ENCODE assay signal across 9 mouse cellular contexts in the genomic region with DNA sequence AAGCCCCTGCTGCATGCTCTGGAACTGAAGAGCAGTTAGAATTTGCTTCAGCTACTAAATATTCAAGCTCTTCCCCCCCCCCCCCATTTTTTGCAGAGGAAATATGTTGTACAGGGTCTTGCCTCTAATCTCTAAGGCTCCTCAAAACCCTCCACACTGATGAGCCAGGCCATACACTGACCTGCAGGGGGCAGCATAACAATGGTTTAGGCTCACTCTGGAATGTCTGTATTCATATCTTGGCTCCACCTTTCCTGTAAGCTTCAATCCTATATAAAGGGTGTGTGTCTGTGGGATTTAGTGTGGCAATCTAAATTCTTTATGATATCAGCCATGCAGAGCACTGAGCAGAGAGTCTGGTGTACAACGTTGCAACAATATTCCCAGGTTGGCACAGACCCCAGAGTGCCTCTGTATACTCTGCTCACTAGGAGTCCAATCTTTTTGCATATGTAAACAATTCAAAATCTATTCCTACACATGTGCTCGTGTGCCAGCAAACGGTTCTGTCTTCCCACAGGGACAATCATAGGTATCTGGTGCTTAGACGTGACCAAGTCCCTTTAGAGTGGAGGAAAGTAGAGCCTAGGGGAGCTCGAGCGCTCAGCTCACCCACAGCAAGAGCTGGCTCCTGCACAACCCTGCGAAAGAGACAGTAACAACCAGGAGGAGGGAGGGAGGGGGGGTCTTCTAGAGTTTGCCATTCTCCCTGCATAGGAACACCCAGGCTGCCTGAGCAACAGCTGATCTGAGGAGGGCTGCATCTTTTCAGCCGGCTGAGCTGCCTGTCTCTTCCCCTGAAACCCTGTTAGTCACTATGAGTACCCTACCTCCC.
DNase-seq lines count a peak whose midpoint lies in the region; ATAC-seq and TF ChIP-seq lines count a peak whose summit lies in the region.
"Had no signal": no experiment of that assay in that cellular context is flagged by ENCODE, and none has a peak within 500 bp of the region (broad histone marks: within the 10 kb centered on the region; RNA-seq: fewer than 3 reads in every experiment).

No protein-coding gene starts in this region.

- H3K9ac ChIP-seq in embryonic facial prominence, embryonic 14.5 days (ENCODE audit: low read depth, low read length): no peak overlapping the region
- no peak overlapping the region for H3K9ac ChIP-seq in lung, embryonic 16.5 days (ENCODE audit: low read length)

- intact Hi-C loops in heart, postnatal 36 days (cut with DNase I): loop anchor here (1.0 to 5.0 kb wide), 4 partner anchors 96 to 362 kb away; a partner anchor contains a TSS

- no peaks in the 10 kb centered on the region for H3K36me3 ChIP-seq in embryonic facial prominence, embryonic 14.5 days (ENCODE audit: control insufficient read depth, insufficient read depth, low read length)
- 0 out of 2 replicates have a peak, but pooled peaks cover 3% of the 10 kb centered on the region for H3K36me3 ChIP-seq in lung, embryonic 16.5 days (ENCODE audit: control insufficient read depth, insufficient read depth, low read length)

- H3K4me3 ChIP-seq in bone marrow, adult 2 months (replicated peaks; ENCODE audit: control insufficient read depth, low read depth, low read length): no peak overlapping the region
- no peak overlapping the region for H3K4me3 ChIP-seq in embryonic facial prominence, embryonic 14.5 days (ENCODE audit: low read depth, low read length)
- H3K4me3 ChIP-seq in layer of hippocampus, adult 2 months: no peak overlapping the region
- H3K4me3 ChIP-seq in lung, embryonic 16.5 days (ENCODE audit: low read length): no peak overlapping the region
- H3K4me3 ChIP-seq: megakaryocyte, embryonic 14.5 days had no signal

- no peak overlapping the region for H3K4me2 ChIP-seq in embryonic facial prominence, embryonic 14.5 days (ENCODE audit: low read depth, low read length)
- no peak overlapping the region for H3K4me2 ChIP-seq in lung, embryonic 16.5 days (ENCODE audit: low read depth, low read length)

- peak; percentile 67 for DNase-seq in ES-CJ7 (ENCODE audit: low read depth, low spot score)
- peak; percentile 86 for DNase-seq in embryonic facial prominence, embryonic 14.5 days (ENCODE audit: low spot score)
- DNase-seq in heart, postnatal 36 days: peak; percentile 74 to 75
- peak; percentile 83 for DNase-seq in layer of hippocampus, adult 2 months (ENCODE audit: low spot score in 2 of 2)
- DNase-seq in retina, postnatal 1 day: peak; percentile 87
- peak; percentile 42 for DNase-seq in yolk sac, embryonic 10.5 days (ENCODE audit: low spot score)

- H3K27me3 ChIP-seq in embryonic facial prominence, embryonic 14.5 days (replicated peaks; ENCODE audit: control insufficient read depth, insufficient read depth, low read length): no peaks in the 10 kb centered on the region
- H3K27me3 ChIP-seq in lung, embryonic 16.5 days (ENCODE audit: control insufficient read depth, insufficient read depth, low read depth, low read length): no peaks in the 10 kb centered on the region

- H3K4me1 ChIP-seq in bone marrow, adult 2 months (ENCODE audit: control insufficient read depth, insufficient read depth, low read length): no peaks in the 10 kb centered on the region
- peaks cover 22% of the 10 kb centered on the region for H3K4me1 ChIP-seq in embryonic facial prominence, embryonic 14.5 days (ENCODE audit: control insufficient read depth, insufficient read depth, low read length)
- peaks cover 16% of the 10 kb centered on the region for H3K4me1 ChIP-seq in lung, embryonic 16.5 days (replicated peaks; ENCODE audit: control insufficient read depth, insufficient read depth, low read length)
- H3K4me1 ChIP-seq: megakaryocyte, embryonic 14.5 days had no signal

- TF ChIP-seq POLR2A in bone marrow, adult 2 months (IDR thresholded peaks at IDR 0.05; ENCODE audit: borderline replicate concordance, control insufficient read depth, low read depth, low read length): no peak

- H3K9me3 ChIP-seq in embryonic facial prominence, embryonic 14.5 days (ENCODE audit: control insufficient read depth, low read length): no peaks in the 10 kb centered on the region
- no peaks in the 10 kb centered on the region; the same call in 1 of the 2 replicates for H3K9me3 ChIP-seq in lung, embryonic 16.5 days (ENCODE audit: control insufficient read depth, low read length)

- peak; percentile 88 for ATAC-seq in embryonic facial prominence, embryonic 14.5 days (ENCODE audit: low read depth)
- ATAC-seq in lung, embryonic 16.5 days (ENCODE audit: low read depth): peak; percentile 81

- WGBS in bone marrow, adult 2 months: 70% methylated on average over 8 of the region's 8 CpGs
- WGBS in embryonic facial prominence, embryonic 14.5 days: 27% methylated on average over 8 of the region's 8 CpGs
- 29% methylated on average over 8 of the region's 8 CpGs for WGBS in lung, embryonic 16.5 days

- H3K27ac ChIP-seq in bone marrow, adult 2 months (ENCODE audit: control insufficient read depth, insufficient read depth, low read depth, low read length, poor library complexity): no peak overlapping the region
- H3K27ac ChIP-seq in embryonic facial prominence, embryonic 14.5 days (replicated peaks; ENCODE audit: low read depth, low read length): peak overlapping the region; percentile 16; the same call in 1 of the 2 replicates
- peak overlapping the region; percentile 54; the same call in 1 of the 2 replicates for H3K27ac ChIP-seq in layer of hippocampus, adult 2 months
- 0 out of 2 replicates have a peak overlapping the region, but pooled peaks have one; percentile 4 for H3K27ac ChIP-seq in lung, embryonic 16.5 days (ENCODE audit: low read length)

- peak; percentile 65 for TF ChIP-seq CTCF in bone marrow, adult 2 months (IDR thresholded peaks at IDR 0.05; ENCODE audit: control insufficient read depth, insufficient read depth, low read length)
- peak; percentile 83 for TF ChIP-seq CTCF in layer of hippocampus, adult 2 months (conservative IDR thresholded peaks at IDR 0.05)
